Mouse (Mus musculus): ENCODE results near the gene Sft2d1.

- TF ChIP-seq GATA1 (IDR thresholded peaks at IDR 0.05; ENCODE audit: borderline replicate concordance, low read length) (no peak), CTCF (IDR thresholded peaks at IDR 0.05; ENCODE audit: low read depth, low read length) (no peak), POLR2AphosphoS5 (IDR thresholded peaks at IDR 0.05; ENCODE audit: insufficient replicate concordance, low read depth, low read length) (no peak), TAL1 (conservative IDR thresholded peaks at IDR 0.05; ENCODE audit: low read depth, low read length) (no peak)
These were observed 38.7 kb upstream of the Sft2d1 start for GRCm38 (mm10) chr17:8272054-8272749.
